Mouse (Mus musculus): ENCODE data around the gene Daam1.
A peak's percentile ranks its signal among the peaks of the same experiment; 100 is the strongest.

The Daam1 gene

DNA sequence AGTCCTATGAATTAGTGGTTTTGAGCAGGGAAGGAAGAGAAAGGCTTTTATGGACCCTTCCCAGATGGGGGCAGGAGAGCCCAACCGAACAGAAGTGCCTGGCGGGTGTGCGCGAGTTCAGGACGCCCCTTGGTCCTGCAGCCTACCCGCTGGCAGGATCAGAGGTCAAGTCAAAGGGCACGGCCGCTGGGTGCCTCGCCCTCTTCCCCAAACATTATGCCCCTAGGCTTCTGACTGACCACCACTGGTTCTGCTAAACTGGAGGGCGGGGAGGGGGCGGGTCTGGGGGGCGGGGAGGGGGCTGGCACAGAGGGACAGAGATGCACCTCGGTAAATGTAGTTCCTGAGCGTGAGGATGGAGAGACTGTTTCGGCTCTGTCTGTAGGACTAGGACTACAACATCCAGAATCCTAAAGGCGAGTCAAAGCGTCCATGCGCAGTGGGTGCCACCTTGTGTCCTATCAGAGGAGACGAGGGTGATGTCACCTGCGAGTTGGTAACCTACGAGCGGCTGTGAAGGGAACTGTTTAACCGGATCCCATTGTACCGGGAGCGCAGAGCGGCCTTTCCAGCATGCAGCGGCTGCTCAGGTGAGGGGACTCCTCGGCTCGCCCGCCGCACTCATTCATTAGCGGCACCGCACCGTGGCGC, at the start of gene Daam1:
Daam1 (plus strand) TSS at position 472 of the 651 bp plus-strand sequence.
- H3K36me3 ChIP-seq (ENCODE audit: insufficient read depth, low read length) = no peaks in the 10 kb centered on the region
- no peak for TF ChIP-seq POU5F1 (IDR thresholded peaks at IDR 0.05; ENCODE audit: borderline replicate concordance, low read length)
- no peak for TF ChIP-seq CTCF (conservative IDR thresholded peaks at IDR 0.05; ENCODE audit: low read length)
- TF ChIP-seq NANOG (IDR thresholded peaks at IDR 0.05; ENCODE audit: borderline replicate concordance, low read length) = no peak
- peak within 1 kb of the TSS; percentile 96 for H3K4me3 ChIP-seq (replicated peaks; ENCODE audit: low read length)
- H3K9me3 ChIP-seq (ENCODE audit: low read length) = no peaks in the 10 kb centered on the region
- H3K27me3 ChIP-seq (ENCODE audit: insufficient read depth, low read length) = peaks cover 11% of the 10 kb centered on the region
- H3K4me1 ChIP-seq (replicated peaks; ENCODE audit: low read depth, low read length) = peaks cover 36% of the 10 kb centered on the region

DNA sequence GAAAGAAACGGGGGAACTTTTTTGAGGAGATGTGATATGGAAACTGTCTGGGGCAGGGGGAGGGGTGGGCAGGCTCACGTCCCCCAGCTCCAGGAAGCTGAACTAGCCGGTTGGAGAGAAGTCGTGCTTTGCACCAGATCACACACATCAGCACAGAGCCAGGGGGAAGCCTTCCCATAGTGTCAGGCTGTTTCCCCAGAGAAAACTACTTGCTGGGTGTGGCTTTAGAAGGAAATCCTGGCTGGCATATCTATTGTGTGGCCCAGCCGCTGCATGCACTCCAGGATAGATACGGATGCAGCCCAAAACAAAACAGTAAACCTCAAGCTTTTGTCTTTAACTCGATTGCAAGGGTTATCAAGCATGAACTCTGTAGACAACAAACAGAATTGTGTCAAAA, 49.7 kb upstream of the Daam1 start:
- Histone ChIP-seq H3K4me1 (replicated peaks; ENCODE audit: low read depth, low read length) (peaks cover 14% of the 10 kb centered on the region), H3K36me3 (ENCODE audit: insufficient read depth, low read length) (no peaks in the 10 kb centered on the region), H3K27me3 (ENCODE audit: insufficient read depth, low read length) (peaks cover 3% of the 10 kb centered on the region; the same call in 1 of the 2 replicates), H3K4me3 (replicated peaks; ENCODE audit: low read length) (no peak overlapping the region), H3K9me3 (ENCODE audit: low read length) (no peaks in the 10 kb centered on the region)
- TF ChIP-seq POU5F1 (IDR thresholded peaks at IDR 0.05; ENCODE audit: borderline replicate concordance, low read length) (no peak), CTCF (conservative IDR thresholded peaks at IDR 0.05; ENCODE audit: low read length) (no peak), NANOG (IDR thresholded peaks at IDR 0.05; ENCODE audit: borderline replicate concordance, low read length) (no peak)

DNA sequence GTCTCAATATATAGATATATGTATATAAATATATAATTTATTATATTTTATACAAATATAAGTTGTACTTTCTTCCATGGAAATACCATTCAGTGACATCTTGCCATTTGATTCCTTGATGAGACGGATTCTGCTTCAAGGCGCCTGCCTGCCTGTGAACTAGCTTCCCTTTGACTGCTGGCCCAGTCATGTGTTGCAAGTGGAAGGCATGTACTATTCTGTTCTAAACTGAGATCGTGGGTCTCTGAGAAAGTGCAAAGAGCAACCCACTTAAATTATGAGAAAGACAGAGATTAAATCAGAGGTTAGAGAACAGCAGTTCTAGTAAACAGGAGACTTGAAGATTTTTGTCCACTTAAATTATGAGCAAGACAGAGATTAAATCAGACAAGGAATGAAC, 46.9 kb upstream of the Daam1 start:
- TF ChIP-seq POU5F1 (IDR thresholded peaks at IDR 0.05; ENCODE audit: borderline replicate concordance, low read length) (no peak), NANOG (IDR thresholded peaks at IDR 0.05; ENCODE audit: borderline replicate concordance, low read length) (no peak), CTCF (conservative IDR thresholded peaks at IDR 0.05; ENCODE audit: low read length) (no peak)
- 0 out of 2 replicates have a peak, but pooled peaks cover 4% of the 10 kb centered on the region for H3K4me1 ChIP-seq (replicated peaks; ENCODE audit: low read depth, low read length)
- no peaks in the 10 kb centered on the region for H3K9me3 ChIP-seq (ENCODE audit: low read length)

DNA sequence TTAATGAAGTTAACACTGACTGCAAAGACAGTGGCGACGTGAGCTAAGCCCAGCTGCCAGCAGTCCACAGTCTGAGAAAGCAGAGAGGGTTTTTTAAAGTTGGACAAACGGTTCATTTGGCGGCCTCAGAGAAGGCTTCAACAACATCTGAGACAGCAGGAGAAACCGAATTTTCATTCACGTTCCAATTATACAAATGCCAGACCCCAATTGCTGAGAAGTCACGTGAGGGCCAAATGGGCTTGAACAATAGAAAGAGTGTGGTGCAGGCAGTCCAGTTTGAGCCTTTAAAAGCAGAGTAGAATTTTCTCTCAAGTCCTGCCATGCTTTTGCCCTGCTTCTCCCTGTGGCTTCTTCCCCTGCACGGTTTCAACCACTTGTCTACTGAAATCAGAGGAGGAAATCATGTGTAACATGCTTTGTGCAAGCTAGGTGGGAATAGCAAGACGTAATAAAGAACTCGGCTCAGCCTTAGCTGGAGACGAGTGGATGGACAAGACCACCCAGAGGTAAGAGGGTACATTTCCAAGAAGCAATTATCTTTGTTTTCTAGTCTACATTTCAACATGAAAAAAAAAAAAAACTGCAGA, 46.1 kb upstream of the Daam1 start:
- Histone ChIP-seq H3K36me3 (ENCODE audit: insufficient read depth, low read length) (no peaks in the 10 kb centered on the region), H3K4me3 (replicated peaks; ENCODE audit: low read length) (no peak overlapping the region), H3K9me3 (ENCODE audit: low read length) (no peaks in the 10 kb centered on the region), H3K27me3 (ENCODE audit: insufficient read depth, low read length) (no peaks in the 10 kb centered on the region), H3K4me1 (replicated peaks; ENCODE audit: low read depth, low read length) (0 out of 2 replicates have a peak, but pooled peaks cover 4% of the 10 kb centered on the region)
- no peak for TF ChIP-seq NANOG (IDR thresholded peaks at IDR 0.05; ENCODE audit: borderline replicate concordance, low read length)
- no peak for TF ChIP-seq CTCF (conservative IDR thresholded peaks at IDR 0.05; ENCODE audit: low read length)
- no peak for TF ChIP-seq POU5F1 (IDR thresholded peaks at IDR 0.05; ENCODE audit: borderline replicate concordance, low read length)

More for the DNA sequence above, 46.9 kb upstream of the Daam1 start:
- H3K27me3 ChIP-seq (ENCODE audit: insufficient read depth, low read length) = no peaks in the 10 kb centered on the region
- no peak overlapping the region for H3K4me3 ChIP-seq (replicated peaks; ENCODE audit: low read length)
- no peaks in the 10 kb centered on the region for H3K36me3 ChIP-seq (ENCODE audit: insufficient read depth, low read length)

DNA sequence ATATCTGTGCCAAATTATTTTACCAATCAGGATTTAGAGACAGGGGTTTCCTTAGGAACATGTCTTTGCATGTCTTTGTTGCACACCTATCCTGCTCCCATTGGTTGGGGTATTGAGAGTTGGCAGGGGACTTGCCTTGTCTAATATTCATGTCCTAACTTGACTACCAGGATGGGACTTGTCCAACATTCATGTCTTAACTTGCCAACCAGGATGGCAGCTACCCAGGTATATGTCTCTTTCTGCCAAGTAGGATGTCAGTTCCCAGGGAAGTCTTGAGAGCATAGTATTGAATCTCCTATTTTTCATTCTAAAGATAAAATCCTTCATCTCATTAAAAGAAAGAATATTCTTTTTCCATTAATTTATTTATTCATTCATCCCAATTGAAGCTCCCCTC, 44.4 kb upstream of the Daam1 start:
- H3K9me3 ChIP-seq (ENCODE audit: low read length) = no peaks in the 10 kb centered on the region
- H3K4me3 ChIP-seq (replicated peaks; ENCODE audit: low read length) = no peak overlapping the region
- no peaks in the 10 kb centered on the region for H3K27me3 ChIP-seq (ENCODE audit: insufficient read depth, low read length)
- no peaks in the 10 kb centered on the region for H3K4me1 ChIP-seq (replicated peaks; ENCODE audit: low read depth, low read length)
- no peak for TF ChIP-seq POU5F1 (IDR thresholded peaks at IDR 0.05; ENCODE audit: borderline replicate concordance, low read length)
- no peak for TF ChIP-seq CTCF (conservative IDR thresholded peaks at IDR 0.05; ENCODE audit: low read length)
- TF ChIP-seq NANOG (IDR thresholded peaks at IDR 0.05; ENCODE audit: borderline replicate concordance, low read length) = no peak
- H3K36me3 ChIP-seq (ENCODE audit: insufficient read depth, low read length) = no peaks in the 10 kb centered on the region

DNA sequence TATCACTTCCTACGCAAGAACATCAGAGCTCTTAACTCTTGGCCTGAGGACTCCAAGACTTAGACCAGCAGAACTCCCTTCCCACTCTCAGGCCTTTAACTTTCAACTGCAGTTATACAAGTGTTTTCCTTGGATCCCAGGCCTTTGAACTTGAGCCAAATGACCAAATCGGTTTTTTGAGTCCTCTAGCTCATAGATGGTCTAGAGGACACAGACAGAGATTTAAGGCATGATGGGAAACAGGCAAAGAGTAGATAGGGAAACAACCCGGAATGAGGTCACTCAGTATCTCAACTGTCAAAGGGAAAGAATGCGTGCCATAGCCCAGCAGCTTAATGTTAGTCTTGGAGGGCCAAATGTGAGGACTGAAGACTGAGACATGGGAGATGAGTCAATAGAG, 42.1 kb upstream of the Daam1 start:
- no peaks in the 10 kb centered on the region for H3K36me3 ChIP-seq (ENCODE audit: insufficient read depth, low read length)
- H3K4me1 ChIP-seq (replicated peaks; ENCODE audit: low read depth, low read length) = no peaks in the 10 kb centered on the region
- 0 out of 2 replicates have a peak, but pooled peaks cover 2% of the 10 kb centered on the region for H3K27me3 ChIP-seq (ENCODE audit: insufficient read depth, low read length)
- TF ChIP-seq POU5F1 (IDR thresholded peaks at IDR 0.05; ENCODE audit: borderline replicate concordance, low read length) = no peak
- no peak for TF ChIP-seq NANOG (IDR thresholded peaks at IDR 0.05; ENCODE audit: borderline replicate concordance, low read length)
- no peak for TF ChIP-seq CTCF (conservative IDR thresholded peaks at IDR 0.05; ENCODE audit: low read length)
- no peak overlapping the region for H3K4me3 ChIP-seq (replicated peaks; ENCODE audit: low read length)
- no peaks in the 10 kb centered on the region for H3K9me3 ChIP-seq (ENCODE audit: low read length)

DNA sequence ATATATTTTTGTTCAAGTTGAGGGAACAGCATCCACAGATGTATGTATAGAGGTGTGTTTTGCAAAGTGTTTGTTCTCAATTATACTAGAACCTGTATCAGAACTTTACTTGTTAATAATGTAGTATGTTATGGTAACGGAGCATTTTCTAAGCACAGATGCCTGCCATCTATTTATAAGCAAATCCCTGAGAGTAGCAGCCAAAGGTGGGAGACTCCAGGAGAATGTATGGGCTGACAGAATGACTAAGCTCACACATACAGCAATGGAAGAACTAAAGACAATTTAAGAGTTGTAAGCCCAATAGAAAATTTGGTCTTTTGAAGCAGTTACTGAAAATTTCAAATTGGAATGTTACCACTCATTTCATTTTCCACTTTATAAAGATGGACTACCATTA, 40.3 kb upstream of the Daam1 start:
- TF ChIP-seq NANOG (IDR thresholded peaks at IDR 0.05; ENCODE audit: borderline replicate concordance, low read length) = no peak
- TF ChIP-seq POU5F1 (IDR thresholded peaks at IDR 0.05; ENCODE audit: borderline replicate concordance, low read length) = no peak
- no peak for TF ChIP-seq CTCF (conservative IDR thresholded peaks at IDR 0.05; ENCODE audit: low read length)
- H3K4me3 ChIP-seq (replicated peaks; ENCODE audit: low read length) = no peak overlapping the region
- no peaks in the 10 kb centered on the region for H3K4me1 ChIP-seq (replicated peaks; ENCODE audit: low read depth, low read length)
- 0 out of 2 replicates have a peak, but pooled peaks cover 2% of the 10 kb centered on the region for H3K27me3 ChIP-seq (ENCODE audit: insufficient read depth, low read length)
- H3K9me3 ChIP-seq (ENCODE audit: low read length) = no peaks in the 10 kb centered on the region
- no peaks in the 10 kb centered on the region for H3K36me3 ChIP-seq (ENCODE audit: insufficient read depth, low read length)

DNA sequence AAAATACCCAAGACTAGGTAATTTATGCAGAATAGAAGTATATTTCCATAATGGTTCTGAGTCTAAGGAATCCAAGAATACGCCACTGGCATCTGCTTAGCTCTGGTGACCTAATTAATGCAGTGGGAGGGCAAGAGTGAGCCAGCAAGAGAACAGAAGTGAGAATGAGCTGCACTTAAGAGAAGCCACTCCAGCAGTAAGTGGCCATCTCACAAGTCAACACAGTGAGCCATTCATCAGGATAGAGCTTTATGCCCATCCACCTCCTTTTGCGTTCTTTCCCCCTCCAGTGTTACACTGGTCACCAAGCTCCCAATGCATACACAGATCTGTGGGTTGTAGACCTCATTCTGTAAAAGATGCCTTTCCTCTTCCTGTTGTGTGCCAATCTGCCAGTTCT, 37.8 kb upstream of the Daam1 start:
- H3K36me3 ChIP-seq (ENCODE audit: insufficient read depth, low read length) = no peaks in the 10 kb centered on the region
- no peak overlapping the region for H3K4me3 ChIP-seq (replicated peaks; ENCODE audit: low read length)
- peaks cover 5% of the 10 kb centered on the region for H3K4me1 ChIP-seq (replicated peaks; ENCODE audit: low read depth, low read length)
- TF ChIP-seq NANOG (IDR thresholded peaks at IDR 0.05; ENCODE audit: borderline replicate concordance, low read length) = no peak
- no peak for TF ChIP-seq CTCF (conservative IDR thresholded peaks at IDR 0.05; ENCODE audit: low read length)
- no peak for TF ChIP-seq POU5F1 (IDR thresholded peaks at IDR 0.05; ENCODE audit: borderline replicate concordance, low read length)
- H3K9me3 ChIP-seq (ENCODE audit: low read length) = no peaks in the 10 kb centered on the region
- peaks cover 5% of the 10 kb centered on the region; the same call in 1 of the 2 replicates for H3K27me3 ChIP-seq (ENCODE audit: insufficient read depth, low read length)
